Mouse (Mus musculus) forebrain, embryonic 11.5 days (tissue): ENCODE results near the gene 2610528J11Rik. TPM values are rescaled to one million over a fixed set of nuclear protein-coding genes. Genes with fewer than 3 reads are reported as not detected.
"Not testable (repeated sequence)": the region's sequence is repeated elsewhere in the genome, so short reads cannot be mapped to it uniquely, and the experiment has no call there.

ENCODE experiments used
- ATAC-seq: fragments of 200-750 bp; cut with Nextera tagmentation; replicated peaks from 2 replicates; pipeline ENCODE4 v1.8.0; 2017; ENCODE audit warnings: moderate TSS enrichment; ENCODE audit not compliant: low FRiP score
- DNase-seq: peaks from one replicate; pipeline ENCODE4 v3.0.0-alpha.2; 2017; ENCODE audit warnings: low spot score
- H3K27ac ChIP-seq: fragments of 300-500 bp; sonication (generic); 2 replicates; pipeline ENCODE4 v1.5.1; 2014; ENCODE audit warnings: low read depth, low read length
- H3K27me3 ChIP-seq: fragments of 300-500 bp; sonication (generic); 2 replicates; pipeline ENCODE4 v1.6.1; 2014; ENCODE audit warnings: mild to moderate bottlenecking, low read length, mixed read lengths; ENCODE audit not compliant: control insufficient read depth, insufficient read depth
- H3K36me3 ChIP-seq: fragments of 300-500 bp; sonication (generic); 2 replicates; pipeline ENCODE4 v1.6.1; 2014; ENCODE audit warnings: mild to moderate bottlenecking, low read length, moderate library complexity, mixed read lengths; ENCODE audit not compliant: control insufficient read depth, insufficient read depth
- H3K4me1 ChIP-seq: fragments of 300-500 bp; sonication (generic); replicated peaks from 2 replicates; pipeline ENCODE4 v1.6.1; 2014; ENCODE audit warnings: low read length, mixed read lengths; ENCODE audit not compliant: control insufficient read depth, insufficient read depth
- H3K4me2 ChIP-seq: fragments of 300-500 bp; sonication (generic); 2 replicates; pipeline ENCODE4 v1.6.1; 2014; ENCODE audit warnings: low read depth, mild to moderate bottlenecking, low read length, moderate library complexity, mixed read lengths; ENCODE audit not compliant: severe bottlenecking
- H3K4me3 ChIP-seq: fragments of 300-500 bp; sonication (generic); 2 replicates; pipeline ENCODE4 v1.5.1; 2014; ENCODE audit warnings: low read depth, low read length
- H3K9ac ChIP-seq: fragments of 300-500 bp; sonication (generic); 2 replicates; pipeline ENCODE4 v1.6.1; 2014; ENCODE audit warnings: low read length
- H3K9me3 ChIP-seq: fragments of 300-500 bp; sonication (generic); 2 replicates; pipeline ENCODE4 v1.6.1; 2016; ENCODE audit warnings: low read length, mixed read lengths; ENCODE audit not compliant: control insufficient read depth
- WGBS: fragments of 180-500 bp; shearing (Covaris S2); extraction: QIAGEN DNeasy Blood & Tissue Kit; methylation state at CpG from one replicate; pipeline ENCODE4 v1.1.7; 2014; 5-methylcytosine and 5-hydroxymethylcytosine counted together
- polyA plus RNA-seq: library from polyadenylated mRNA; unstranded; fragments of >200 nt; fragmentation: Nextera tagmentation; extraction: Ambion mirVana; gene quantifications from 2 replicates; pipeline ENCODE4 v1.2.1, GENCODE M21; 2014

The 2610528J11Rik gene
- 0.48 and 0.71 TPM in 2 replicates for polyA plus RNA-seq

- Histone ChIP-seq H3K36me3 (no peaks in the 10 kb centered on the region), H3K4me3 (no peak within 1 kb of the TSS), H3K4me2 (no peak within 1 kb of the TSS), H3K4me1 (no peaks in the 10 kb centered on the region; the same call in 1 of the 2 replicates), H3K9me3 (no peaks in the 10 kb centered on the region), H3K27ac (no peak within 1 kb of the TSS), H3K27me3 (no peaks in the 10 kb centered on the region), H3K9ac (no peak within 1 kb of the TSS)
- DNase-seq (no peak), ATAC-seq (no peak)
- WGBS: 30% methylated on average over 17 of the region's 17 CpGs
Measured at GRCm38 (mm10) chr4:118526408-118527334, at the start of gene 2610528J11Rik. TSS of gene 2610528J11Rik (plus strand) at chr4:118526999.

DNA sequence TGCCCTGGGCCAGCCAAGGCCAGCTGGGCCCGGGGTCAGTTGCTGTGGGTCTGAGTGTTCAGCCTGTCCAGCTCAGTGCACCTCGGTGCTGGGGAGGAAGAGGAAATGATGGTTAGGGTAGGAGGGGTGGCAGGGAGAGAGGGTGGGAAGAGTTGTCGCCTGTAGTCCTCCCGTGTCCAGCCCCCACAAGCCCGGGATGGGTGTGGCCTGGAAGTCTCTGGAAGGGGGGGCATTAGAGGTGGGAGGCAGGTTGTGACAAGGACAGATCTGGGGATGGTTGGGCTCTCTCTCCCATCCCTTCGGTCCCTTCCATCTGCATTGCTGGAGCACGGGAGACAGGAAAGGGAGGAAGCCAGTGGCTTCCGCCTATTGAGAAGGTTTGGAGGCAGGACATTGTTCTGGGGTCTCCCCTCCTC, 37.1 kb upstream of the 2610528J11Rik start, which contains the start of gene Tie1:
Tie1 (minus strand) TSS at position 345 of the 416 bp plus-strand sequence.
- ATAC-seq (0 out of 2 replicates have a peak, but pooled peaks have one; percentile 21), DNase-seq (no peak)
- no peak within 1 kb of the TSS for H3K27ac ChIP-seq

DNA sequence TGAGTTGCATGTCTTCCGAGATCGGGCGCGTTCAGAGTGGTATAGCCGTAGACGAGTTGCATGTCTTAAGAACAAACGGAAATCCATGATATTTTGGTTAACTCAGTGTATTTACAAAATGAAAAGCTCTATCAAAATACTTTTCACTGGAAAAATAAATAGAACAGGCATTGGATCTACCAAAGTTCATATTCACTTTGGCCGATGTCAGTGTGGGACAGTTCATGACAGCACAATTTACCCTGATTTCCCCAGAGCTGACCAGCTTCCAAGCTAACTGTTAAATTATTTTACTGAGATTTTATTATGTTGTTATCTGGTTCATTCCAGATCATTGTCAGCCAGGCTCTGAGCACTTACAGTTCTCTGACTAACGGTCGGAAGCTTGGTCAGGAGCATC, 36.3 kb upstream of the 2610528J11Rik start:
- ATAC-seq (no peak), DNase-seq (no peak)
- Histone ChIP-seq H3K4me1 (no peaks in the 10 kb centered on the region), H3K4me2 (no peak overlapping the region), H3K36me3 (no peaks in the 10 kb centered on the region), H3K9me3 (no peaks in the 10 kb centered on the region), H3K27me3 (no peaks in the 10 kb centered on the region), H3K27ac (no peak overlapping the region), H3K4me3 (no peak overlapping the region), H3K9ac (no peak overlapping the region)
- 96% methylated on average over 10 of the region's 10 CpGs for WGBS

More for the DNA sequence above, 37.1 kb upstream of the 2610528J11Rik start, which contains the start of gene Tie1:
- H3K27me3 ChIP-seq: no peaks in the 10 kb centered on the region
- 85% methylated on average over 8 of the region's 8 CpGs for WGBS
- no peak within 1 kb of the TSS for H3K9ac ChIP-seq
- H3K4me2 ChIP-seq: no peak within 1 kb of the TSS
- no peaks in the 10 kb centered on the region for H3K4me1 ChIP-seq
- H3K36me3 ChIP-seq: no peaks in the 10 kb centered on the region
- H3K4me3 ChIP-seq: no peak within 1 kb of the TSS
- H3K9me3 ChIP-seq: no peaks in the 10 kb centered on the region

GRCm38 (mm10) chr4:118500171-118500724, 26.6 kb upstream of the 2610528J11Rik start:
- DNase-seq (no peak), ATAC-seq (no peak)
- no peak overlapping the region for H3K9ac ChIP-seq
- H3K4me3 ChIP-seq: no peak overlapping the region
- WGBS: 61% methylated on average over 6 of the region's 6 CpGs
- no peaks in the 10 kb centered on the region for H3K36me3 ChIP-seq
- H3K9me3 ChIP-seq: no peaks in the 10 kb centered on the region
- H3K4me2 ChIP-seq: no peak overlapping the region
- H3K4me1 ChIP-seq: no peaks in the 10 kb centered on the region
- H3K27ac ChIP-seq: no peak overlapping the region
- no peaks in the 10 kb centered on the region for H3K27me3 ChIP-seq

- WGBS: 76% methylated on average over 9 of the region's 9 CpGs
- DNase-seq: no peak
Measured at GRCm38 (mm10) chr4:118500792-118501191, 26.0 kb upstream of the 2610528J11Rik start.

DNA sequence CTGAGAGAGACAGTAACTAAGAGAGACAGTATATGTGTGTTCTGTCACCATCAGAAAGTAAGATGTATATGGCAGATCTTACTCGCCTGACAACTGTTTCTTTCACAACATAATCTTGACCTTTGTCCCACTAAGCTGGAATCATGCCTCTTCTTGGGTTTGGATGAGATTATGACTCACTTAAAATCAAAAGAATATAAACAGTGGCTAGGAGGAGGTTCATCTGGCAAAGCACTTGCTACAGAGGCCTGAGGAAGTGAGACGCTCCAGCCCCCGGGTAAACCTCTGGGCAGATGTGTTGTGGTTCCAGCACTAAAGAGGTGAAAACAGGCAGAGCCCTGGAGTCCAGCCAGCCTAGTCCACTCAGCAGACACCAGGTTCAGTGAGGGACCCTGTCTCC, 21.2 kb upstream of the 2610528J11Rik start:
- Histone ChIP-seq H3K27me3 (no peaks in the 10 kb centered on the region), H3K9ac (no peak overlapping the region), H3K9me3 (no peaks in the 10 kb centered on the region), H3K4me3 (no peak overlapping the region), H3K4me1 (peaks cover 4% of the 10 kb centered on the region; the same call in 1 of the 2 replicates), H3K36me3 (no peaks in the 10 kb centered on the region), H3K27ac (no peak overlapping the region), H3K4me2 (no peak overlapping the region)
- DNase-seq (no peak), ATAC-seq (no peak)
- WGBS: 79% methylated on average over 3 of the region's 3 CpGs

More at GRCm38 (mm10) chr4:118500792-118501191, 26.0 kb upstream of the 2610528J11Rik start:
- ATAC-seq: no peak
- no peaks in the 10 kb centered on the region for H3K36me3 ChIP-seq
- no peak overlapping the region for H3K27ac ChIP-seq
- H3K27me3 ChIP-seq: no peaks in the 10 kb centered on the region
- no peaks in the 10 kb centered on the region for H3K4me1 ChIP-seq
- no peak overlapping the region for H3K4me3 ChIP-seq
- H3K9me3 ChIP-seq: no peaks in the 10 kb centered on the region
- no peak overlapping the region for H3K9ac ChIP-seq
- no peak overlapping the region for H3K4me2 ChIP-seq

- not testable (repeated sequence) for ATAC-seq, H3K36me3 ChIP-seq, H3K4me1 ChIP-seq, H3K27me3 ChIP-seq, H3K27ac ChIP-seq, H3K4me2 ChIP-seq, H3K9me3 ChIP-seq, H3K4me3 ChIP-seq, DNase-seq, H3K9ac ChIP-seq
- 88% methylated on average over 1 of the region's 1 CpGs for WGBS
Measured at GRCm38 (mm10) chr4:118507171-118507570, 19.6 kb upstream of the 2610528J11Rik start.

- H3K4me1 ChIP-seq: peaks cover 4% of the 10 kb centered on the region
- no peak for ATAC-seq
- H3K4me3 ChIP-seq: no peak overlapping the region
- no peak for DNase-seq
- no peak overlapping the region; the same call in 1 of the 2 replicates for H3K27ac ChIP-seq
- H3K4me2 ChIP-seq: no peak overlapping the region
- no peaks in the 10 kb centered on the region for H3K27me3 ChIP-seq
- 8% methylated on average over 6 of the region's 6 CpGs for WGBS
- H3K36me3 ChIP-seq: no peaks in the 10 kb centered on the region
- no peak overlapping the region for H3K9ac ChIP-seq
- no peaks in the 10 kb centered on the region for H3K9me3 ChIP-seq
Measured at GRCm38 (mm10) chr4:118509050-118509449, 17.7 kb upstream of the 2610528J11Rik start.
